Mouse (Mus musculus) cerebral cortex, adult 2 months (tissue): Measurements from ENCODE around the gene Cnih3.

Experiments
- WGBS: fragments of 180-500 bp; shearing (Covaris S2); methylation state at CpG from one replicate; pipeline ENCODE4 v1.1.7; 2018; 5-methylcytosine and 5-hydroxymethylcytosine counted together

Gene Cnih3

GRCm38 (mm10) chr1:181353200-181354097 lies 1.0 kb downstream of the Cnih3 start:
- 7% methylated on average over 33 of the region's 33 CpGs for WGBS

GRCm38 (mm10) chr1:181355683-181356082 lies 3.3 kb downstream of the Cnih3 start:
- 65% methylated on average over 5 of the region's 5 CpGs for WGBS

GRCm38 (mm10) chr1:181357870-181358269 lies 5.4 kb downstream of the Cnih3 start:
- 55% methylated on average over 2 of the region's 2 CpGs for WGBS

GRCm38 (mm10) chr1:181358526-181358925 lies 6.1 kb downstream of the Cnih3 start:
- WGBS: 61% methylated on average over 7 of the region's 7 CpGs

- WGBS: 87% methylated on average over 3 of the region's 3 CpGs
Measured at GRCm38 (mm10) chr1:181360732-181361131, 8.3 kb downstream of the Cnih3 start.

- 83% methylated on average over 4 of the region's 4 CpGs for WGBS
Measured at GRCm38 (mm10) chr1:181364025-181364424, 11.6 kb downstream of the Cnih3 start.

- 44% methylated on average over 3 of the region's 3 CpGs for WGBS
Measured at GRCm38 (mm10) chr1:181365376-181365775, 12.9 kb downstream of the Cnih3 start.

GRCm38 (mm10) chr1:181368789-181369570 lies 16.6 kb downstream of the Cnih3 start:
- WGBS: 16% methylated on average over 3 of the region's 3 CpGs

- WGBS: 27% methylated on average over 3 of the region's 3 CpGs
Measured at GRCm38 (mm10) chr1:181370370-181370769, 17.9 kb downstream of the Cnih3 start.

- WGBS: 73% methylated on average over 4 of the region's 4 CpGs
Measured at GRCm38 (mm10) chr1:181371226-181371625, 18.8 kb downstream of the Cnih3 start.

- WGBS: 72% methylated on average over 6 of the region's 6 CpGs
Measured at GRCm38 (mm10) chr1:181372306-181372705, 19.9 kb downstream of the Cnih3 start.

GRCm38 (mm10) chr1:181374627-181375374 lies 22.4 kb downstream of the Cnih3 start:
- 72% methylated on average over 9 of the region's 9 CpGs for WGBS

- 39% methylated on average over 8 of the region's 8 CpGs for WGBS
Measured at GRCm38 (mm10) chr1:181376431-181376830, 24.0 kb downstream of the Cnih3 start.

- 38% methylated on average over 8 of the region's 8 CpGs for WGBS
Measured at GRCm38 (mm10) chr1:181379664-181380063, 27.2 kb downstream of the Cnih3 start.

GRCm38 (mm10) chr1:181381410-181382010 lies 29.1 kb downstream of the Cnih3 start:
- 43% methylated on average over 12 of the region's 12 CpGs for WGBS

GRCm38 (mm10) chr1:181389264-181389663 lies 36.8 kb downstream of the Cnih3 start:
- 70% methylated on average over 2 of the region's 2 CpGs for whole genome bisulfite sequencing

GRCm38 (mm10) chr1:181392489-181392888 lies 40.1 kb downstream of the Cnih3 start:
- WGBS: 97% methylated on average over 2 of the region's 2 CpGs

- 28% methylated on average over 6 of the region's 6 CpGs for WGBS
Measured at GRCm38 (mm10) chr1:181393250-181394149, 41.1 kb downstream of the Cnih3 start.

GRCm38 (mm10) chr1:181395234-181395828 lies 42.9 kb downstream of the Cnih3 start:
- WGBS: 80% methylated on average over 6 of the region's 6 CpGs

- 28% methylated on average over 3 of the region's 3 CpGs for WGBS
Measured at GRCm38 (mm10) chr1:181399179-181399578, 46.8 kb downstream of the Cnih3 start.
